Mouse (Mus musculus) heart, embryonic 11.5 days (tissue): Measurements from ENCODE around the gene 1810046K07Rik. TPM values are rescaled to one million over a fixed set of nuclear protein-coding genes. Genes with fewer than 3 reads are reported as not detected.

Source experiments
- ATAC-seq: fragments of 200-750 bp; cut with Nextera tagmentation; replicated peaks from 2 replicates; pipeline ENCODE4 v1.8.0; 2017; ENCODE audit warnings: moderate library complexity; ENCODE audit not compliant: insufficient number of reproducible peaks, low FRiP score, low TSS enrichment
- H3K27ac ChIP-seq: fragments of 300-500 bp; sonication (generic); 2 replicates; pipeline ENCODE4 v1.5.1; 2014; ENCODE audit warnings: mild to moderate bottlenecking, low read depth, low read length
- H3K27me3 ChIP-seq: fragments of 300-500 bp; sonication (generic); 2 replicates; pipeline ENCODE4 v1.6.1; 2014; ENCODE audit warnings: mild to moderate bottlenecking, low read length, mixed read lengths; ENCODE audit not compliant: control insufficient read depth, insufficient read depth
- H3K36me3 ChIP-seq: fragments of 300-500 bp; sonication (generic); 2 replicates; pipeline ENCODE4 v1.6.1; 2014; ENCODE audit warnings: mild to moderate bottlenecking, low read length, moderate library complexity, mixed read lengths; ENCODE audit not compliant: control insufficient read depth, insufficient read depth
- H3K4me1 ChIP-seq: fragments of 300-500 bp; sonication (generic); 2 replicates; pipeline ENCODE4 v1.6.1; 2014; ENCODE audit warnings: low read length; ENCODE audit not compliant: control insufficient read depth, insufficient read depth
- H3K4me2 ChIP-seq: fragments of 300-500 bp; sonication (generic); 2 replicates; pipeline ENCODE4 v1.6.1; 2014; ENCODE audit warnings: mild to moderate bottlenecking, moderate library complexity
- H3K4me3 ChIP-seq: fragments of 300-500 bp; sonication (generic); 2 replicates; pipeline ENCODE4 v1.5.1; 2014; ENCODE audit warnings: low read depth, low read length
- H3K9ac ChIP-seq: fragments of 300-500 bp; sonication (generic); 2 replicates; pipeline ENCODE4 v1.6.1; 2014; ENCODE audit warnings: mild to moderate bottlenecking, low read depth, low read length, moderate library complexity
- H3K9me3 ChIP-seq: fragments of 300-500 bp; sonication (generic); replicated peaks from 2 replicates; pipeline ENCODE4 v1.6.1; 2016; ENCODE audit warnings: low read length; ENCODE audit not compliant: control insufficient read depth
- WGBS: fragments of 180-500 bp; shearing (Covaris S2); extraction: QIAGEN DNeasy Blood & Tissue Kit; methylation state at CpG from one replicate; pipeline ENCODE4 v1.1.7; 2014; ENCODE audit not compliant: insufficient replicate concordance; 5-methylcytosine and 5-hydroxymethylcytosine counted together
- polyA plus RNA-seq: library from polyadenylated mRNA; unstranded; fragments of >200 nt; fragmentation: Nextera tagmentation; extraction: Ambion mirVana; gene quantifications from 2 replicates; pipeline ENCODE4 v1.2.1, GENCODE M21; 2014

1810046K07Rik gene
- polyA plus RNA-seq, 1 experiment from 2014 or later, result not detected

DNA sequence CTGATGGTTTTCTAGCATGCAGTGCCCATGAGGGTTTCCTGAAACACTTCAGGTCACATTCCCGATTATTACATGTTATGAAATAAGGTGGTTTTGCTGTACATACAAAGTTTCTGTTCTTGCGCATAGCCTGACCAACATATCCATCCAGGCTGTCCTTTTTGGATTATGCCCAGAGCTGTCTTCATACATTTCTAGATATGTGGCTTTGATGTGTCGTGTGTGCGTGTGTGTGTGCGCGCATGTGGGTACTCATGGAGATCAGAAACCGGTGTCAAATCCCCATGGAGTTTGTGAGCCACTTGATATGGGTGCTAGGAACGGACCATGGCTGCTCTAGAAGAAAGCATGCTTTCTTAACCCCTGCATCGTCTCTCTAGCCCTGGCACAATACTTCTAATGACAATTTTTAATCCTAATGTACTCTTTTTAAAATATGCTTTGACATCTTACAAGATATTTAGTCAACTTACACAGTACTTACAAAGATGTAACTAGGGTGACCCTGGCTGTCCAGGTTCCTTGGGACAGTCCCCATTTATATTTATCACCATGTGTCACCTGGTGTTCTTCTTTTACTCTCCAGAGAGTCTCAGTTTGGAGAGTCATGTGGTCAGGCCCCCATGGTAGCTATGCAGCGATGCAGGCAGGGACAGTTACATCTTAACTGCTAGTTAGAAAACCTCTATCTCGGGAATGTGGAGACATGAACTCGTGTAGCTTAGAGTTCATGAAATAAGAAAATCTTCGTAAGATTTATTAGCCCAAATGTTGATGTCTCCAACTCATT is 2.9 kb upstream of the 1810046K07Rik start:
- Histone ChIP-seq H3K27ac (no peak overlapping the region), H3K4me2 (no peak overlapping the region), H3K4me1 (no peaks in the 10 kb centered on the region), H3K27me3 (no peaks in the 10 kb centered on the region; the same call in 1 of the 2 replicates), H3K9ac (no peak overlapping the region), H3K9me3 (no peaks in the 10 kb centered on the region), H3K4me3 (no peak overlapping the region), H3K36me3 (no peaks in the 10 kb centered on the region)
- WGBS, result 79% methylated on average over 13 of the region's 13 CpGs
- ATAC-seq, result no peak

DNA sequence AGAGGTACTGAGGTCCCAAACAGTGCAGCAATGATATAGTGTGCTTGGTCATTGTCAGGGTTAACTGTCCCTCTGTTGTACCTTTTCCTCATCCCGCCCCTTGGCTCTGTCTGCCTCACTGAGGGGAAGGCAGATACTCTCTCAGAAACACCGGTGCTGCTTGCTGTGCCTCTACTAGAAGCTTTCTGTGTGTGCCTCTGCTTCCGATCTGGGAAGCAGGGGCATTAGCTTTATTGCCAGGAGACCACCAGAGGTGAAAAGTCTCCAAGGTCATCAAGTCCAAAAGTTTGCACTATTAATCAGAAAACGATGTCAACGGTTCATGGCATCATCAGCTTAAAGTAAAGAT is 1.2 kb downstream of the 1810046K07Rik start:
- H3K4me1 ChIP-seq, result no peaks in the 10 kb centered on the region
- H3K36me3 ChIP-seq, result no peaks in the 10 kb centered on the region
- H3K4me3 ChIP-seq, result no peak overlapping the region
- no peaks in the 10 kb centered on the region for H3K9me3 ChIP-seq
- no peak overlapping the region for H3K4me2 ChIP-seq
- no peak overlapping the region for H3K9ac ChIP-seq
- WGBS, result 75% methylated on average over 5 of the region's 5 CpGs
- ATAC-seq, result no peak
- no peak overlapping the region for H3K27ac ChIP-seq
- H3K27me3 ChIP-seq, result no peaks in the 10 kb centered on the region

DNA sequence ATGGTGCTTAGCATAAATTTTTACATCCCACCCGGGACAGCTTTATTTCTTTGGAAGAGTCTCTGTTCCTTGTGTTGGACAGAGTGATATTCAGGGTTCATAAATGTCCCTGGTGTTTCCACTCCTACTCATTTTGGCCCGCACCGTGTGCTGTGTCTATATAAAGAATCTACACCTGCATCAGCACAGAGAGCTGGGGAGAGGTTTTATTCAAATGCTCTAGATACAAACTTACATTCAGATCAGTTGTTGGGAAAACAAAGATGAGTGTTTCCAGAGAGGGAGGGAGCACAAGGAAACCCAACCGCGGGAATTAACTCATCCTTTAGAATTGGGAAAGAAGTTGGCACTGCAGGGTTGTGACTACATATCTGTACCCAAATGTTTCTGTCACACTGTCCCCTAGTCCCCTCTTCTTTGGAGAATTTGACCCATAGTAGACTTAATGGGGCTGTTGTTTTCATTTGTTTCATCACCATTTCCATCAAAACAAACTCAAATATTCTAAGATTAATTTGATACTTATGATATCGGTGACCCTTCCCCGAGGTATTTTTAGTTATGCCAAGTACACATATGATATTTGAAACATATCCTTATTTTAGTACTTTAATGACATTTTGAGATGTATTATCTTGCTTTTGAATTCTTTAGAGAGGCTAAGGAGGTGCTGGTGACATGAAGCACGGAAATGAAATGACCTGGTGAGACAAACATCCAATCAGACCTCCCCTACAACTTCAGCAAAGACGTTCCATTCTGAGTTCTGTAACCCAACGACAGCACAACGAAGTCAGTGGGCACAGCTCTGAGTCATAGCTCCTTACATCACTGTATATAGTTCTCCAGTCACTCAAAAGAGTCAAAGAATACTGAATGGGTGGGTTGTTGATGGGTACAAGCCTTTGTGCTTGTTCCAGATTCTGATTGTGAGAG is 1.8 kb downstream of the 1810046K07Rik start:
- Histone ChIP-seq H3K36me3 (no peaks in the 10 kb centered on the region), H3K4me2 (no peak overlapping the region), H3K9ac (no peak overlapping the region), H3K4me1 (no peaks in the 10 kb centered on the region), H3K27me3 (no peaks in the 10 kb centered on the region), H3K27ac (no peak overlapping the region), H3K9me3 (no peaks in the 10 kb centered on the region), H3K4me3 (no peak overlapping the region)
- ATAC-seq, result no peak
- WGBS, result 79% methylated on average over 11 of the region's 11 CpGs

DNA sequence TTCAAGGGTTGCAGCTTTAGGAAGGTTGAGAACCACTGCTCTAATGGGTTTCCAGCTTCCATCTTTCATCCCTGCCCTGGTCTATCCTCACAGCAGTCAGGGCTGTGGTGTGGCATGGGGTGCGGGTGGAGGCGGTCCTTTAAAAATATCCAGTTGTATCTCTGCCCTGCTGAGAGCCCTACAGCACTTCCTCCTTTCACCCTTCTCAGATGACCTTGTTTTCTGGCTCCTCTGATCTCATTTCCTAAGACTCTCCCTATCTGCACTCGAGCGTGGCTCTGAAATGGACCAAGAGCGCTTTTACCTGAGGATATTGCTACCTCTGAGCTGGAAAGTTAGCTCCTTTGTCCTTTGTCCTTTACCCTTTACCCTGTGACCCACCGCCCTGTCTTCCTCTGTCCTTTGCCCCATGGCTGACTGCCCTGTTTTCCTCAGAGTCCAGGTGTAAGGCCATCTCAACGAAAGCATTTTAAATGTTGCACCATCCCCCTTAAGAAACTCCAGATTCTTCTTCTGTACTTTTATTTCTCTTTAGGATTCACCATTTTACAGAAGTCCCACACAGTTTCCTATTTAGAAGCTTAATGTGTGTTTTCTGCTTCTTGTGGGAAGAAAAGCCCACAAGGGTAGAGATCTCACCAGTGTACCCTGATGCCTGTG is 4.2 kb downstream of the 1810046K07Rik start:
- no peak overlapping the region for H3K9ac ChIP-seq
- no peaks in the 10 kb centered on the region for H3K27me3 ChIP-seq
- no peaks in the 10 kb centered on the region for H3K4me1 ChIP-seq
- 71% methylated on average over 7 of the region's 7 CpGs for WGBS
- no peak for ATAC-seq
- no peak overlapping the region for H3K4me3 ChIP-seq
- no peaks in the 10 kb centered on the region for H3K36me3 ChIP-seq
- no peak overlapping the region for H3K27ac ChIP-seq
- H3K4me2 ChIP-seq, result no peak overlapping the region
- H3K9me3 ChIP-seq, result no peaks in the 10 kb centered on the region

DNA sequence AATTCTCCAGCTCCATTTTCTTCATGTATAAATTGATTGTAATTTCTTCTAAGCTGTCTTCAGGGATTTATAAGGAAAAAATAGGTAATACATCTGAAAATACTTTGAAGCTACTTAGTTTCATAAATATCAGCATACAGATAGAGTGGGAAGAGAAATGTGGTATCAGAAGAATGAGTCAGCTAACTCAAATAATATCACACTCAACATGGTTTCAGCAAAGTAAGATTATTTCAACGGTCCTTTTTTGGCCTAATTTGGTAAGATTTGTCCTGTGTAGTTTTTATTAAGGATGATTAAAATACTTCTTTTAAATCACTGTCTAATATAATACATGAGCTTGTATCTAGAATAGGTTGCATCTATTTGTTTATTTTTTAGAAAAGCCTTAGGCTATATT is 8.6 kb downstream of the 1810046K07Rik start:
- Histone ChIP-seq H3K9me3 (no peaks in the 10 kb centered on the region), H3K36me3 (no peaks in the 10 kb centered on the region), H3K27ac (no peak overlapping the region), H3K4me1 (no peaks in the 10 kb centered on the region), H3K27me3 (no peaks in the 10 kb centered on the region), H3K9ac (no peak overlapping the region), H3K4me2 (no peak overlapping the region), H3K4me3 (no peak overlapping the region)
- no peak for ATAC-seq
- 69% methylated on average over 1 of the region's 1 CpGs for WGBS

DNA sequence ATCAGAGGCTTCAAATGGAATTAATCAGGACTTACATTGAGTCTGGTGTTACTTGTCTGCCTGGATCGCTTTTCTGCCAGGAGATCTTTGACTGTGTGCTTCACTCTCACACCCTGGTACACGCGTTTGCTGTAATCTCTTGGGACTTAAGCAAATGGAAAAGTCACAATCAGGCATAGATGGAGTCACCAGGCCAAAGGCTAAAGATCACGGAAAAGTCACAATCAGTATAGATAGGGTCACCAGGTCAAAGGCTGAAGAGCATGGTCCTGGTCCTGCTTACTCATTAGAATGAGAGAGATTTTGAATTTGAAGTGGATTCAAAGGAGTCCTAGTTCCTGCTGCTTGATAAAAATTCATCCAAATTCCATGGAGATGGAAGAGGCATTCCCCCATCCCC is 10.5 kb downstream of the 1810046K07Rik start:
- Histone ChIP-seq H3K4me1 (no peaks in the 10 kb centered on the region), H3K9ac (no peak overlapping the region), H3K4me3 (no peak overlapping the region), H3K4me2 (no peak overlapping the region), H3K36me3 (no peaks in the 10 kb centered on the region), H3K27ac (no peak overlapping the region), H3K9me3 (no peaks in the 10 kb centered on the region), H3K27me3 (no peaks in the 10 kb centered on the region)
- no peak for ATAC-seq
- WGBS, result 51% methylated on average over 4 of the region's 4 CpGs

DNA sequence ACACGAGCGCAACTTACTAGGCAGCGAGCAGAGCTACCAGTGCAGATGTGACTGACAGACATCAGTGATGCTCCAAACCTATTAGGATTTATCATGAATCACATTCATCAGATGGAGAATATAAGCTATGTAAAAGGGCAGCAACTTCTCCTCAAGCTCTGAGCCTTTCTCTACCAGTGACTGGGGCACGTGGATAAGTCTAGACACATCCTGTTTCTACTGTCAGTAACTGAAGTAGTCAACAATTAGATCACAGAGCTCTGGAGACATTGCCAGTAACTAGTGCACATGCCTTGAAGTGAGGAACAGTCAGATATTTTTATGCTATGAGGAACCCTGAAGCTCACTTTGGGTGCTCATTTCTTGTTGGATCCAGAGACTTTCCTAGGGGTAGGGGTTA is 11.4 kb downstream of the 1810046K07Rik start:
- Histone ChIP-seq H3K27ac (no peak overlapping the region), H3K9me3 (no peaks in the 10 kb centered on the region), H3K4me1 (no peaks in the 10 kb centered on the region), H3K36me3 (no peaks in the 10 kb centered on the region), H3K27me3 (no peaks in the 10 kb centered on the region), H3K9ac (no peak overlapping the region), H3K4me3 (no peak overlapping the region), H3K4me2 (no peak overlapping the region)
- 79% methylated on average over 4 of the region's 4 CpGs for WGBS
- no peak for ATAC-seq

DNA sequence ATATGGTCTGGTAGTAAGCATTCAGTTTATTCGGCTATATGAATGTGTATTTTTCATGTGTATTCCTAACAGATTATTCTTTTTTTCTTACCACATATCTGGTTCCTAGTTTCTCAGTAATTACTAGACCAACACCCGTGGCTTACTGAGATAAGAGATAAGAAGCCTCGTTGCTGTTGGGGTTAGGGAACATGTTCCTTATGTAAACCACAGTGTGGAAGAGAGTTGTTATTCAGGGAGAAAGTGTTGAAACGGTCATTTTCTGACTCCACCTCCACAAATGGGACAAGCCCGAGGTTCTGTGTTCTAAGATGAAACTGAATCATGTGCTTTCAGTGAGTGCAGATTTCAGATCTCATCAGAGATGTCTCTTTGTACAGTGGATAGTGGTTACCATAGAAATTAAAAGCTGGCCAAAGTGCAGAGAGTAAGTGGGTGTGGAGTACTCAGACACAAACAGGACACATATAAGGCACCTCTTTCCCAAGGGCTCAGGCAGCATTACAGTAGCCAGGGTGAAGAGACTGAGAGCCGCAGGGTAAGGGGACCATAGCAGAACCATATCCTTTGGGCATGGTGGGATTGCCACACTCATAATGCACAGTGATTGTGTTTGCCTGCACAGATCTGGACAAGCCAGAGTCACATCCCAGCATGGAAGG is 13.2 kb downstream of the 1810046K07Rik start:
- no peaks in the 10 kb centered on the region for H3K27me3 ChIP-seq
- H3K4me1 ChIP-seq, result no peaks in the 10 kb centered on the region
- ATAC-seq, result no peak
- WGBS, result 39% methylated on average over 6 of the region's 6 CpGs
- no peak overlapping the region for H3K9ac ChIP-seq
- no peaks in the 10 kb centered on the region for H3K9me3 ChIP-seq
- H3K36me3 ChIP-seq, result no peaks in the 10 kb centered on the region
- H3K4me3 ChIP-seq, result no peak overlapping the region
- no peak overlapping the region for H3K27ac ChIP-seq
- H3K4me2 ChIP-seq, result no peak overlapping the region
